Mouse (Mus musculus) myocyte (in vitro differentiated cells): ENCODE data around the gene Slamf1. TPM values are rescaled to one million over a fixed set of nuclear protein-coding genes. Genes with fewer than 3 reads are reported as not detected.

ENCODE experiments used
- H3K27me3 ChIP-seq: one replicate; pipeline ENCODE4 v1.6.1; 2011; ENCODE audit not compliant: control insufficient read depth, insufficient read depth, insufficient read length
- H3K36me3 ChIP-seq: one replicate; pipeline ENCODE4 v1.6.1; 2011; ENCODE audit not compliant: control insufficient read depth, insufficient read depth
- H3K4me2 ChIP-seq: one replicate; pipeline ENCODE4 v1.6.1; 2011; ENCODE audit warnings: low read depth, control low read depth
- H3K4me3 ChIP-seq: one replicate; pipeline ENCODE4 v1.5.1; 2011; ENCODE audit warnings: mild to moderate bottlenecking, control low read depth, moderate library complexity
- H3K79me2 ChIP-seq: one replicate; pipeline ENCODE4 v1.6.1; 2011; ENCODE audit not compliant: control insufficient read depth, insufficient read depth
- H3ac ChIP-seq: one replicate; pipeline ENCODE4 v1.6.1; 2011; ENCODE audit not compliant: control insufficient read depth, insufficient read length
- CEBPB ChIP-seq: IDR thresholded peaks from 2 replicates; pipeline ENCODE4 v1.6.1; 2011; ENCODE audit warnings: mild to moderate bottlenecking, moderate library complexity; ENCODE audit not compliant: poor library complexity, insufficient read depth, severe bottlenecking
- E2F4 ChIP-seq: IDR thresholded peaks from one replicate; pipeline ENCODE4 v1.6.1; 2011; ENCODE audit warnings: mild to moderate bottlenecking, control low read depth, moderate library complexity; ENCODE audit not compliant: insufficient read depth
- MAX ChIP-seq: IDR thresholded peaks from one replicate; pipeline ENCODE4 v1.6.1; 2011; ENCODE audit warnings: low read depth, mild to moderate bottlenecking, control low read depth
- MYOD1 ChIP-seq, 3 experiments: IDR thresholded peaks; one replicate each; pipeline ENCODE4 v1.6.1; 2011; ENCODE audit warnings: control low read depth in 2 of 3, low read depth in 2 of 3, mild to moderate bottlenecking in 2 of 3, moderate library complexity in 1 of 3; ENCODE audit not compliant: insufficient read length in 2 of 3, control insufficient read depth in 1 of 3
- MYOG ChIP-seq, 3 experiments: IDR thresholded peaks; one replicate each; pipeline ENCODE4 v1.6.1; 2011; ENCODE audit warnings: control low read depth in 2 of 3, low read depth in 2 of 3, mild to moderate bottlenecking in 2 of 3; ENCODE audit not compliant: insufficient read length in 2 of 3, control insufficient read depth in 1 of 3, insufficient read depth in 1 of 3
- POLR2A ChIP-seq: IDR thresholded peaks from one replicate; pipeline ENCODE4 v1.6.1; 2011; ENCODE audit warnings: low read depth, mild to moderate bottlenecking, control low read depth, moderate library complexity; ENCODE audit not compliant: insufficient read length
- POLR2AphosphoS2 ChIP-seq: IDR thresholded peaks from one replicate; pipeline ENCODE4 v1.6.1; 2011; ENCODE audit warnings: low read depth, control low read depth; ENCODE audit not compliant: insufficient read length
- REST ChIP-seq: IDR thresholded peaks from one replicate; pipeline ENCODE4 v1.6.1; 2011; ENCODE audit warnings: mild to moderate bottlenecking, control low read depth, moderate library complexity; ENCODE audit not compliant: insufficient read depth, insufficient read length
- SRF ChIP-seq: IDR thresholded peaks from one replicate; pipeline ENCODE4 v1.6.1; 2011; ENCODE audit warnings: low read depth; ENCODE audit not compliant: control insufficient read depth, insufficient read length
- TCF12 ChIP-seq: IDR thresholded peaks from one replicate; pipeline ENCODE4 v1.6.1; 2011; ENCODE audit warnings: mild to moderate bottlenecking, control low read depth; ENCODE audit not compliant: poor library complexity, insufficient read depth, severe bottlenecking
- TCF3 ChIP-seq: IDR thresholded peaks from one replicate; pipeline ENCODE4 v1.6.1; 2011; ENCODE audit warnings: low read depth, control low read depth; ENCODE audit not compliant: insufficient read length
- USF1 ChIP-seq: IDR thresholded peaks from one replicate; pipeline ENCODE4 v1.6.1; 2011; ENCODE audit warnings: low read depth, mild to moderate bottlenecking, control low read depth, moderate library complexity
- polyA plus RNA-seq: library from polyadenylated mRNA; unstranded; fragments of >200 nt; fragmentation: generic; extraction: Trizol; gene quantifications from one replicate; pipeline ENCODE4 v1.2.1, GENCODE M21; 2012; ENCODE audit warnings: missing spikeins

Slamf1 gene
- polyA plus RNA-seq, 1 experiment = not detected

DNA sequence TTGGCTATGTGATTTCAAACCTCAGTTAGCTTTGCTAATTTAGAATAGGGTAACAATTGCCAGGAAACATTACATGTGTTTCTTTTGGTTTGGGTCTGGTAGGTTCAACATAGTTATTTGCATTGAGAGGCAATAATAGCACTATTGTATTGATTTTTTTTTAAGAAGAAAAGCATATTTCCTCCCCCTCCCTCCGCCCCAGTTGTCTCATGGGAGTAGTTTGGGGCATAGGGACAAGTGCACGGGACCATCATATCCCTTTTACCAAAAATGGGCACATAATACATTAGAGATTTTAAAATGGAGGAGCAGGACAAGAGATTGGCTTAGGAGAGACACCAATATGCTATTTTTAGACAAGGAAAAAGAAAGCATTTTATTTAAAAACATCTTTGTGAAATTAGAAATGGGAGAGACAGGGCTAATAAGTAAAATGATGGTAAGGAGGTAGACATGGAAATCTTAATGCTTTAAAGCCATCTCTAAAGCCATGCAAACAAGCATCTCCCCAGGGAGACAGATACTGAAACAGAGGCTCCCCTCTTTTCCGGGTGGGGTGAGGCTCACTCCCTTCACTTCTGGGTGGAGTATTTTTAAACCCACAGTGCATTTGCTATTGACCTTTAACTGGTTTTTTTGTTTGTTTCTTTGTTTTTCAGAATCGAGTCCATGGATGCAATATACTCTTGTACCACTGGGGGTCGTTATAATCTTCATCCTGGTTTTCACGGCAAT is 20.5 kb downstream of the Slamf1 start:
- Histone ChIP-seq H3K36me3 (no peaks in the 10 kb centered on the region), H3K4me2 (no peak overlapping the region), H3ac (no peak overlapping the region), H3K27me3 (no peaks in the 10 kb centered on the region), H3K4me3 (no peak overlapping the region), H3K79me2 (no peaks in the 10 kb centered on the region)
- TF ChIP-seq REST (no peak), CEBPB (no peak), USF1 (no peak), POLR2A (no peak)

GRCm38 (mm10) chr1:171788461-171789283 is 21.7 kb downstream of the Slamf1 start:
- Histone ChIP-seq H3K79me2 (no peaks in the 10 kb centered on the region), H3K4me2 (no peak overlapping the region), H3K4me3 (no peak overlapping the region), H3K36me3 (no peaks in the 10 kb centered on the region), H3ac (no peak overlapping the region), H3K27me3 (no peaks in the 10 kb centered on the region)
- TF ChIP-seq CEBPB = no peak
- no peak for TF ChIP-seq MYOD1 (IDR thresholded peaks at IDR 0.05; ENCODE audit: control insufficient read depth in 1 of 3, insufficient read length in 2 of 3, low read depth in 2 of 3)
- TF ChIP-seq E2F4 = no peak
- no peak for TF ChIP-seq POLR2A
- no peak for TF ChIP-seq MYOG (IDR thresholded peaks at IDR 0.05; ENCODE audit: control insufficient read depth in 1 of 3, insufficient read depth in 1 of 3, insufficient read length in 2 of 3, low read depth in 2 of 3)
- no peak for TF ChIP-seq POLR2AphosphoS2
- no peak for TF ChIP-seq MAX
- no peak for TF ChIP-seq TCF12
- no peak for TF ChIP-seq USF1
- no peak for TF ChIP-seq SRF
- TF ChIP-seq REST = no peak
- no peak for TF ChIP-seq TCF3

- no peak for TF ChIP-seq REST
- no peak for TF ChIP-seq POLR2A
- no peak for TF ChIP-seq SRF
- TF ChIP-seq CEBPB = no peak
- no peak for TF ChIP-seq MYOG (IDR thresholded peaks at IDR 0.05; ENCODE audit: control insufficient read depth in 1 of 3, insufficient read depth in 1 of 3, insufficient read length in 2 of 3, low read depth in 2 of 3)
- TF ChIP-seq MYOD1 (IDR thresholded peaks at IDR 0.05; ENCODE audit: control insufficient read depth in 1 of 3, insufficient read length in 2 of 3, low read depth in 2 of 3) = no peak
- no peak for TF ChIP-seq TCF3
- no peak for TF ChIP-seq MAX
- TF ChIP-seq E2F4 = no peak
- no peak for TF ChIP-seq POLR2AphosphoS2
- TF ChIP-seq USF1 = no peak
- TF ChIP-seq TCF12 = no peak
- Histone ChIP-seq H3K4me3 (no peak overlapping the region), H3K4me2 (no peak overlapping the region), H3K27me3 (no peaks in the 10 kb centered on the region), H3ac (no peak overlapping the region), H3K36me3 (no peaks in the 10 kb centered on the region), H3K79me2 (no peaks in the 10 kb centered on the region)
These were observed 22.5 kb downstream of the Slamf1 start for GRCm38 (mm10) chr1:171789407-171789806.

- TF ChIP-seq USF1 = no peak
- no peak for TF ChIP-seq E2F4
- TF ChIP-seq MYOG (IDR thresholded peaks at IDR 0.05; ENCODE audit: control insufficient read depth in 1 of 3, insufficient read depth in 1 of 3, insufficient read length in 2 of 3, low read depth in 2 of 3) = peak in 1 of 3 experiments; percentile 33
- H3K36me3 ChIP-seq = no peaks in the 10 kb centered on the region
- H3ac ChIP-seq = no peak overlapping the region
- no peak overlapping the region for H3K4me3 ChIP-seq
- H3K4me2 ChIP-seq = no peak overlapping the region
- H3K79me2 ChIP-seq = no peaks in the 10 kb centered on the region
- no peaks in the 10 kb centered on the region for H3K27me3 ChIP-seq
These were observed 24.6 kb downstream of the Slamf1 start for GRCm38 (mm10) chr1:171791491-171791890.

DNA sequence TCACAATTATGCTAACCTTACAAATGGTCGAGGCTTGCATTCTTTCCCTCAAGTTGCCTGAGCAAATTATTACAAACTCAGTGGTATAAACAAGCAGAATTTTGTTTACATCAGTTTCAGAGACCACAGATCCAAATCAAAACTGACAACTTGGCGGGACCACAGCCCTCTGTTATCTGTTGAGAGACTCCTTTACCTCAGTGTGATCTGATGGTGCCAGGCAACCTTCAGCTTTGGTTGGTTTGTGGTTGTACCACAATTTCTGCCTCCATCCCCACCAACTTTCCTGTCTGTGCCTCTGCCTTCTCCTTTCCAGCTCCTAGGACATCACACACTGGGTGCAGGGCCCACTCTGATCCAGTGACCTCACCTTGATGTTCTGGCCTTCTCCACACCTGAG is 29.3 kb downstream of the Slamf1 start:
- no peak overlapping the region for H3ac ChIP-seq
- H3K36me3 ChIP-seq = no peaks in the 10 kb centered on the region
- H3K4me3 ChIP-seq = no peak overlapping the region
- TF ChIP-seq E2F4 (no peak), MYOG (IDR thresholded peaks at IDR 0.05; ENCODE audit: control insufficient read depth in 1 of 3, insufficient read depth in 1 of 3, insufficient read length in 2 of 3, low read depth in 2 of 3) (no peak), MAX (no peak), REST (no peak), CEBPB (no peak), MYOD1 (IDR thresholded peaks at IDR 0.05; ENCODE audit: control insufficient read depth in 1 of 3, insufficient read length in 2 of 3, low read depth in 2 of 3) (no peak), SRF (no peak), POLR2A (no peak), POLR2AphosphoS2 (no peak), TCF3 (no peak), TCF12 (no peak), USF1 (no peak)
- no peaks in the 10 kb centered on the region for H3K79me2 ChIP-seq
- H3K27me3 ChIP-seq = no peaks in the 10 kb centered on the region
- H3K4me2 ChIP-seq = no peak overlapping the region
